Mouse (Mus musculus) hindbrain, embryonic 14.5 days (tissue): ENCODE measurements at regions not wholly inside any gene's neighbourhood (a gene's known extent, or its start where the extent isn't known, plus 50 kb on each side); places are given as distances from the start of the nearest gene placed in this dataset.

Source experiments
- ATAC-seq: fragments of 200-750 bp; cut with Nextera tagmentation; 2 replicates; pipeline ENCODE4 v1.8.0; 2017; ENCODE audit warnings: moderate number of reproducible peaks, mild to moderate bottlenecking, moderate TSS enrichment, moderate library complexity; ENCODE audit not compliant: low FRiP score
- DNase-seq: peaks from one replicate; pipeline ENCODE4 v3.0.0-alpha.2; 2015; ENCODE audit warnings: low spot score
- H3K27ac ChIP-seq: fragments of 300-500 bp; sonication (generic); 2 replicates; pipeline ENCODE4 v1.5.1; 2014; ENCODE audit warnings: mild to moderate bottlenecking, moderate library complexity
- H3K27me3 ChIP-seq: fragments of 300-500 bp; sonication (generic); 2 replicates; pipeline ENCODE4 v1.6.1; 2014; ENCODE audit warnings: mild to moderate bottlenecking, low read length, mixed read lengths; ENCODE audit not compliant: control insufficient read depth, insufficient read depth
- H3K36me3 ChIP-seq: fragments of 300-500 bp; sonication (generic); replicated peaks from 2 replicates; pipeline ENCODE4 v1.6.1; 2014; ENCODE audit not compliant: control insufficient read depth, insufficient read depth
- H3K4me1 ChIP-seq: fragments of 300-500 bp; sonication (generic); replicated peaks from 2 replicates; pipeline ENCODE4 v1.6.1; 2014; ENCODE audit warnings: antibody characterized with exemption, low read length, mixed read lengths; ENCODE audit not compliant: control insufficient read depth, insufficient read depth
- H3K4me2 ChIP-seq: fragments of 300-500 bp; sonication (generic); replicated peaks from 2 replicates; pipeline ENCODE4 v1.6.1; 2014; ENCODE audit warnings: mild to moderate bottlenecking, moderate library complexity
- H3K4me3 ChIP-seq: fragments of 300-500 bp; sonication (generic); replicated peaks from 2 replicates; pipeline ENCODE4 v1.5.1; 2014; ENCODE audit warnings: mild to moderate bottlenecking, low read length
- H3K9ac ChIP-seq: fragments of 300-500 bp; sonication (generic); 2 replicates; pipeline ENCODE4 v1.6.1; 2014
- H3K9me3 ChIP-seq: fragments of 300-500 bp; sonication (generic); 2 replicates; pipeline ENCODE4 v1.6.1; 2016; ENCODE audit warnings: low read length; ENCODE audit not compliant: control insufficient read depth
- WGBS: fragments of 180-500 bp; shearing (Covaris S2); extraction: QIAGEN DNeasy Blood & Tissue Kit; methylation state at CpG from one replicate; pipeline ENCODE4 v1.1.7; 2014; 5-methylcytosine and 5-hydroxymethylcytosine counted together

DNA sequence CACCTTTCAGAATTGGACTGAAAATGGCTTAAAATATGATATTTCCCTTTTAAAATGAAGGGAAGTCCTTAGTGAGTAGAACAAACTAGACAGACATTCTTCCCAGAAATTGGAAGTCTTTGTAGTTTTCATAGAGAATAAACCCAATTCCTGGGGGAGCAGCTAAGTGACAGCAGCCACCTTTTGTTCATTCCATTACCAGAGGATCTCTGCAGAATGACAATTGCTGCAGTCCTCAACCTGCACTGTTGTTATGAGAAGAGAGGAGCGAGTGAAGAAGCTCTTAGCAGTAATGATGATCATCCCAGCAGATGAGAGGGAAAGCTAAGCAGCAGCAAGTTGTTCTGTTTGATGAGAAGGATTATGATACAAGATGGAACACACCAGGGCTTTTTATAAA, 831.0 kb upstream of the Cdh10 start:
- Histone ChIP-seq H3K4me2 (no peak overlapping the region), H3K27me3 (no peaks in the 10 kb centered on the region), H3K9ac (no peak overlapping the region), H3K36me3 (no peaks in the 10 kb centered on the region), H3K4me3 (no peak overlapping the region), H3K4me1 (no peaks in the 10 kb centered on the region), H3K9me3 (no peaks in the 10 kb centered on the region), H3K27ac (no peak overlapping the region)
- ATAC-seq (no peak), DNase-seq (no peak)
- WGBS, result 53% methylated on average over 1 of the region's 1 CpGs

DNA sequence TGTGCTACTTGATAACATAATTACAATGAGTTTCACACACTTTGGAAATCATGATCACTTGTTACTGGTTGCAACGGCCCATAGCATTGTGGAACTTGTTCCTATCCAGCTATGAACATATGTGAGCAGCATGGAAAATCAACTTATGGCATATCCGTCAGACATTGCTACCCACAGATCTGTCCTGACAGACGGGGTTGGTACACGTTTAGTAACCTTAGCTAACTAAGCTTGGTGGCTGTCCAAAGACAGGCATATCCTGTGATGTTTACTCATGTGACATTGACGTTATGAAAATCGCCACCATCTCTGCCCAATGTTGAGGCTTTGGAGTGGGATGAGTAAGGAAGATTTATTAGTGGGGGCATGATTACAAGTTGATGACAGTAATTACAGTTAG, 786.1 kb upstream of the Cdh10 start:
- WGBS, result 87% methylated on average over 6 of the region's 6 CpGs
- DNase-seq, result no peak

DNA sequence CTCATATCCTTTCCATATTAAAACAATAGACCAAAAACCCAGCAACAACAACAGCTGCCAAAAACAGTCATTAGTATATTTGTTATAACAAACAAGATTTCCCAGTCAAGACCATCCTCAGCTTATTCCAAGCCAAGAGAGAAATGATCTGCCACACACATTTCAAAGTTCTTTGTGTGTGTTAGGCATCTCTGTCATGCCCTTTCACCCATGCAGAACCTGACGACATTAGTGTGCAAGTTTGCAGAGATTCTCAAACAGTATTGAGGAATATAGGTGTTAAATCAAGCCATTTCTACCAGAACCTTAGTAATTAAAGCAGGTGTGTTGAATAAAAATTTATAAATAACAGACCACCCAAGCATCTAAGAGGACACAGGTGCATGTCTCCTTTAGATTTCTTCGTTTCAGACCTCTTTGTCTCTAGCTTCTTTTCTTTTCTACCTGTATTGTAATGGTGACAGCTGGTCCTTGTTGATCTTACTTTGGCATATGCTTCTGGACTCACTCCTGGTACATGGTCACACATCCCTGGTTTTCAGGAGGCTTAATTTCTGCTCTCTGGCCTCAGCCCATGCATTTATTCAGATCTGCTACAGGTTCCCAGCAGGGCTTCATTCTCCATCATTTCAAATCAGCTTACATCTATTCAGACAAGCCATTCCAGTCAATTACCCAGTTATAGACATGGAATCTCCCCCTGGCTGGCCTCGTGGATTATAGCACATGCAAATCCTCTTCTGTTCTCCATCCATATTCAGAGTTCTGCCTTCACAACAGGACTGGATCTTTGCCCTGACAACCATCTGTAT, 766.3 kb upstream of the Cdh10 start:
- H3K4me1 ChIP-seq, result no peaks in the 10 kb centered on the region; the same call in 1 of the 2 replicates
- WGBS, result 33% methylated on average over 3 of the region's 3 CpGs
- no peak overlapping the region for H3K4me3 ChIP-seq
- no peaks in the 10 kb centered on the region for H3K9me3 ChIP-seq
- H3K27me3 ChIP-seq, result no peaks in the 10 kb centered on the region
- no peak overlapping the region for H3K9ac ChIP-seq
- H3K36me3 ChIP-seq, result no peaks in the 10 kb centered on the region
- DNase-seq (peak; percentile 37), ATAC-seq (peak; percentile 82)
- H3K27ac ChIP-seq, result no peak overlapping the region
- no peak overlapping the region for H3K4me2 ChIP-seq

More for the DNA sequence above, 786.1 kb upstream of the Cdh10 start:
- Histone ChIP-seq H3K27me3 (no peaks in the 10 kb centered on the region), H3K4me1 (no peaks in the 10 kb centered on the region), H3K9ac (no peak overlapping the region), H3K4me2 (no peak overlapping the region), H3K9me3 (no peaks in the 10 kb centered on the region), H3K27ac (no peak overlapping the region), H3K4me3 (no peak overlapping the region), H3K36me3 (no peaks in the 10 kb centered on the region)
- no peak for ATAC-seq

DNA sequence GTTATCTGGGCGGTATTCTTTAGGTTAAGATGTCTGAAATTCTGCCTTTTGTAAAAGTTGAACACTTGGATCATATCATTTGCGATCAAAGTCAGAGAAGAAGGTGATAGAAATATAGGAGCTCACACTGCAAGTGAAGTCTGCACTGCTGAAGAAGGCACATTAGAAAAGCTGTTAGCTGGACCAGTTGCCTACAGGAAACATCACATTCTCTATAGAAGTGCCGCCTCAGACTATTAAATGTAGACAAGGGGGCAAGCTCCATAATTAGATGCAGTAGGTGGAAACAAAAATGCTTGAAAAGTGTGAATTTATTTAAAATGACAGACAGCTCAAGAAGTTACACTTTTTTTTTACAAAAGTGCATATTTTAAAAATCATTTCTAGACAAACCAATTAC, 753.2 kb upstream of the Cdh10 start:
- WGBS, result 89% methylated on average over 3 of the region's 3 CpGs
- ATAC-seq, result no peak

DNA sequence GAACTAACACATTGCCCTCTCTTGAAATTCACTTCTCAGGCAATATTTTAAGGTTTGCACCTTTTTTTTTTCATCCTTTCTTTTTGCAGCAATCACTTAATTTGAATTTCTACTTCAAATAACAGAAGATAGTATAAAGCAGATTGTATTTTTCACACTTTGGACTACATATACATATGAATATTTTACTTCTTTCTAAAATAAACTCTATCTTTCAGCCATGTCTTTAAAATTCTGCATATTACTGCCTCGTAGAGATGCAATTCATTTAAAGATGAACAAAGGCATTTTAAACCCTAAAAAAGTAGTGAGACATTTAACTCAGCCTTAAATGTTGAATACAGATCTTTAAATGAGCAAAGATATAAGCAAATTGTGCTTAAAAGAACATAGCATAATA, 739.1 kb upstream of the Cdh10 start:
- Histone ChIP-seq H3K4me1 (no peaks in the 10 kb centered on the region), H3K36me3 (no peaks in the 10 kb centered on the region), H3K27me3 (no peaks in the 10 kb centered on the region), H3K4me3 (no peak overlapping the region), H3K27ac (no peak overlapping the region), H3K4me2 (no peak overlapping the region), H3K9ac (no peak overlapping the region), H3K9me3 (no peaks in the 10 kb centered on the region)
- ATAC-seq, result no peak
- no peak for DNase-seq
- 78% methylated on average over 1 of the region's 1 CpGs for WGBS

More for the DNA sequence above, 753.2 kb upstream of the Cdh10 start:
- DNase-seq, result no peak
- H3K27ac ChIP-seq, result no peak overlapping the region
- H3K27me3 ChIP-seq, result no peaks in the 10 kb centered on the region
- no peak overlapping the region for H3K4me2 ChIP-seq
- no peaks in the 10 kb centered on the region for H3K9me3 ChIP-seq
- H3K4me1 ChIP-seq, result no peaks in the 10 kb centered on the region
- H3K9ac ChIP-seq, result no peak overlapping the region
- H3K4me3 ChIP-seq, result no peak overlapping the region
- H3K36me3 ChIP-seq, result no peaks in the 10 kb centered on the region
